Mouse (Mus musculus): ENCODE results near the gene Olfr671.

DNA sequence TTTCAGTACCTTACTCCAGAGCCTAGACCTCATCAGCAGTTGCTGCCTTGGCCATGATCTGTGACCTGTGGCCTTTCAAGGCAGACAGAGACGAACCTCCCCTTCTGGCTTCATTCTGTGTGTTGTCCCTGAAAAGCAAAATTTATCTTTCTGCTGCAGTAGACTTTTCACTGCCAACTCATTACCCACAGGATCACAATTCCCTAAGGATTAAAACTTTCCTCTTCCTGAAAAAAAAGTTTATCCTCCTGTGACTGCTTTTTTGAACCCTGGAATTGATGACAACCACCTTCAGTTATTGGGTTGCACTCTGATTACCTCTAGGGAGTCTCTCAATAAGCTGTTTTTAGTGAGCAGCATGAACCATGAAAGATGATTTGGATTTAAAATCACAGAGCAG, 16.4 kb downstream of the Olfr671 start, which contains the start of gene Olfr670:
- TF ChIP-seq EP300 (IDR thresholded peaks at IDR 0.05; ENCODE audit: low read depth) (no peak), CTCF (IDR thresholded peaks at IDR 0.05; ENCODE audit: low read depth) (no peak)

Measured in liver, postnatal 0 days (tissue).